Mouse (Mus musculus) hematopoietic stem cell, adult 5-6 weeks (primary cell): ENCODE measurements at regions not wholly inside any gene's neighbourhood (a gene's known extent, or its start where the extent isn't known, plus 50 kb on each side); places are given as distances from the start of the nearest gene placed in this dataset.

ENCODE experiments used
- ATAC-seq, 2 experiments: fragments of 125-278 bp in 1 of 2; replicated peaks in 1 of 2; 2 replicates each; pipeline ENCODE4 v1.8.0; 2016 to 2017; ENCODE audit warnings: inconsistent platforms in 2 of 2, mild to moderate bottlenecking in 2 of 2, moderate number of reproducible peaks in 2 of 2, low read depth in 1 of 2, moderate TSS enrichment in 1 of 2; ENCODE audit not compliant: low FRiP score in 2 of 2, poor library complexity in 2 of 2, severe bottlenecking in 2 of 2, insufficient read depth in 1 of 2, low TSS enrichment in 1 of 2

DNA sequence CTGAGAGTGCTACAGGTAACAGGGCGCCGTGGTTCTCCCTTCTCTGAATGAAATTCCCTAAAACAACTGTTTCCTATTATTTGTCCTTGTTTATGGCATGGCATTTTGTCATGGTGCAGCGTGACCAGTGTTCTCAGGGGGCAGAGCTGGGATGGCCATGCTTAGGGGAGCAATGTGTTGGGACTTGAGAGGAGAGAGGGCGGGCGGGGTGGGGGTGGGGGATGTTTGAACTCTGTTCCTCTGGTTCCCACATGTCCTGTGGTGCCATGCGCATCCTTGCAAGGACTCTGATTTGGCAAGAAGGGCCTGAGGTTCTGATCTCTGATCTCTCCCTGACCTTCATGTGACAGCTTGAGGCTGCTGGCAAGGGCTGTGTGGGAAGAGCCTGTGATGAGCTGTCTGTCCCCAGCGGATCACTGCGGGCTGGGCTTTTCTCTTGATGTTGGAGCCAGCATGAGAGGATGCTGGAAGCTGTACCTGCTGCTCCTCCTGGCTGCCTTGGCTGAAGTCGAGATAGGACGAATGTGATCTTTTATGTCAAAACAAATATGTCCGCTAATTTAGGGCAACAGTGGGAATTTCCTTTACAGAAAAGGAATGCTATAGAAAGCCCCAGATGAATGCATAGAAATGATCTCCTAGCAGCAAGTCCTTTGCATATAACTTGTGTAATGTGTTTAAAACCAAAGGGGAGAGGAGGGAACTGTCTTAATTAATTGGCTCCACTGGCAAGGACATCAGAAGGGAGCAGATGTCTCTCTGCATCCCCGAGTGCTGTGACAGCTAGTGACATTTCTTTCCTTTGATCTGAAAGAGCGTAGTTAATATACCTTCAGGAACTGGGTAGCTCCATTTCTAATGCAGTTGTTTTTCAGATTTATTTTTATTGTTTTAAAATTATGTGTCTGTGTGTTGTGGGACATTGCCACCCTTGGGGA lies 255.2 kb upstream of the Pde3a start:
- no peak for ATAC-seq

DNA sequence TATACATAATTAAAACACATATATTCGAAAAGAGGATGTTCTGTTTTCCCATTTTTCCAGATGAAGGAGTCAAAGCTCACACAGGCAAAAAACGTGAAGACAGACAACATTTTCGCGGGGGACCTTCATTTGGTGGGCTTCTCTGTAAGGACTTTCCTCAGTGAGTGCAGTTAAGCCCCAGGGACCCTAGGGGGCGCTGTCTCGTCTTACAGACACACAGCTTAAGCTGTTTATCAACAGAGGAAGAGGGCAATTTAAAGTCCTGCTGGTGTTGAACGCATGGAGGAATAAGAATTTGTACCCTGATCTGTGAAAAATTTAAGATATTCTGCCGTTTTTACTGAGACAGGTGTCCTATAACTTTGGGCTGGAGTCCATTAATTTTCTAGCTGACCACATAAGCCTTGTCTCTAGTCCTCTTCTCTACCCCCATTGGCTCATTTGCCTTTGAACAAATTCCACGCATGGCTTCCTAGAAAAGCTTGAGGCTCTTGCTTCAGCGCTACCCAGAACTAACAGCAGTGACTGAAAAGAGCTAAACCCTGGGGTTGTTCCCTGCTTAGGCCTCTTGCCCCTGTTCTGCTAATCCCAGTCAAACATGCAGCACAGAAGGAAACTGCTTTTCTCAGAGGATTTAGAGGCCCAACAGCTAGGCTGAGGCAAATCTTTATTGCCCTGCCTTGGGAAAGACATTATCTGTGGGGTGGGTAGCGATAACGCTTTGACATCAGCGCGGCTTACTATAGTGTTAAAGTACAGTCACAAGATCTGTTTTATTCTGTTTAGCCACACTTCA lies 253.5 kb upstream of the Pde3a start:
- ATAC-seq = peak; percentile 42 to 68; a peak in 3 of 4 replicates

DNA sequence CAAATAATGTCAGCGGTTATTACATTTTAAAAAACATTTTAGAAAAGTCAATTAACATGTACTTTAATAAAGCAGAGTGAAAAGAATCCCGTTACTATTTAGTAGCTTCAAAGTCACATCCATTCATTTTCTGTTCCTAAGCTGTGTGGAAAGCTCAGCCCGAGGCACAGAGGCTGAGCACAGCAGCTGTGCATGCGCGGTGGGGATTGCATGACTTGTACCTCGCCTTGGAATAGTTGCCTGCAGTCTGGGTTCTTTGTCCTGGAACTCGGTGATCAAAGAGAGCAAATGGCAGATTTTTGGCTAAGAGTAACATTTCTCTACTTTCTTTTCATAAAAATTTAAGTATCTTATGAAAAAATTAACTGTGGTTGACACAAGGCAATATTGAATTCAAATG lies 251.0 kb upstream of the Pde3a start:
- ATAC-seq = no peak

DNA sequence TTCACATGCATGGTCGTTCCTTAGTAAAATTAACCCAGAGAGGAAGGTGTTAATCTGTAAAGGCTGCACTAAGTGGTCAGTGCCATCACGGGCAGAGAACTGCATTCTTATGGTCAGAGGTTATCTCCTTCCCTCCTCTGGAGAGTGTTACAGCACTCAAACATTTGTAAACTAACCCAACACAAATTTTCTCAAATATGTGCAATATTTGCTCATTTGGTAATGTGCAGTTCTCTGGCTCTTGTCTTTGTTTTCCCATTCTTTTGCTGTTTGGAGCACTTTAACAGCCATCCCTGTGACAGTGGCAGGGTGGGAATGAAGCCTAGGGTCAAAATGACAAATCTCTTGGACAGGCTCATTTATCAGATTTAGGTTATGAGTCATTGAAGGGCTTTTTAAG lies 248.5 kb upstream of the Pde3a start:
- no peak for ATAC-seq

DNA sequence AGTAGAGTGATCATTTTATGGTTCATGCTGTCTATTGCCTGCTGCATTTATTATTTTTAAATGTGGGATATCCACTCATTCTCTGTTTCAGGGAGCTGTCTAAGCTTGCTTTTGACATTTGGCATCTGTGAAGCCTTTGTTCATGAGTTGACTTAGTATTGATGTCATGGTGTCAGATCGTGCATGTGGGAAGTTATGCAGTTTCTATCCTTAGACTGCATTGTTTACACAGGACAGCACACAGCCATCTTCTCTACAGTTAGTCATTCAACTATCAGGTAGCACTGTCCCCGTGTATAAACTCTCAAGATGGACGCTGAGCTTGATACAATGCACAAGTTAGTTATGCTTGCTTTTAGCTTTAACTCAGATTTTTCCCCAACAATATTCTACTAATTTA lies 247.8 kb upstream of the Pde3a start:
- ATAC-seq = no peak

DNA sequence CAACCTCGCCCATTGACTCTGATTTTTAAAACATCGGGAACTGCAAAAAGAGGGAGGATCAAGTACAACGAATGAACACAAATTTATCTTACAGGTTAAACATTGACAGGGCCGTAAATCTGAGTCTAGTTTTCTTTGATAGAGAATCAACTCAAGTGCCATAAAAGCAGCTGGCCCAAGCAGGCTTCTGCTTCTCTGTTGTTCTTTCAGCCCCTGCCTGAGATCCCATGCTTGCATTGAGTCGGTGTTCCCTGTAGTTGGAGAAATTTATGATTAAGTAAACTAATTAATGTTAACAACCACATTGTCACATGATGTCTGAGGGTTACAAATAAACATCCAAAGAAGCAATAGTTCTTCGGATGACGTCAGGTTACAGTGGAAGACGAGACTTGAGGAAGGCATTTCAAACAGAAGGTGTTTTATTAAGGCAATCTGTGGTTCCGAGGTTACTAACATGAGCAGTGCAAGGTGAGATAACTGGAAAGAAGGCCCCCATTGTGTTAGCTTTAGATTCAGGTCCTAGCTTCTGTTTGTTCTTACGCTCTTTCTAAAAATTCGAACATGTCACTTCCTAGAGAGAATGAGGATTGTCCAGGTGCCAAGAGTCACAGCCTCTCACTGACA lies 233.9 kb upstream of the Pde3a start:
- no peak for ATAC-seq

DNA sequence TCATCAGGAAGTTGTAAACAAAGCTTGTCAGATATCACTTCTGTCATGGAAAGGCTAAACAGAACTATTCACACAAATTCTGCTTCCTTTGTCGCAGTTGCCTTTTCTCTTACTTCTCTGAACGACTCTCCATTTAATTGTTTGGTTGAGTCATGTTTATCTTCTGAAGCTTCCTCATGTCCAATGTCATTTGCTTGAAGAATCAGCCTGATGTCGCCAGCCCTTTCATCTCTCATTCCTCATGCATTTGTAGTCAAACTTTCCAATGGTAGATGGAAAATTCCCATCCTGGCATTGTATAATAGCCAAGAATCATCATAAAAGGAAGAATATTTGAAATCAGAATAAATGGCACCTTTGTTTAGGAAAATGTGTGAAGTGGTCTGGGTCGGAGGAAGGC lies 225.6 kb upstream of the Pde3a start:
- no peak for ATAC-seq

DNA sequence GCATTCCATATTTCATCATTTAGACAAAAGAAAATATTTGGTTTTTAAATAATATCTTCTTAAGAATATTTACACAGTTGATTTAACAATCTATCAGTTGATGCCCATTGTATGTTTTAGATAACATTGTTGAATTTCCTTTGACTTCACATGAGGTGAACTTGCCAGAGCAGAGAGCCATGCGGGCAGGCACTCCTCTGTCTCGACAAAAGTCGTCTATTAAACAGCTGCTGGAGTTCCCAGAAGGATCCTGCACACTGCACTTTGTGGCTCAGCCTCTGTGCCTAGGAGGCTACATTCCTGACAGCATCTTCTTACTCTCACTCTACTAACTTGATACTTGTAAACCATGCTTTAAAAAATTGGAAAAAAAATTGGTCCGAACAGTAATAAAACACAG lies 221.7 kb upstream of the Pde3a start:
- ATAC-seq = no peak

DNA sequence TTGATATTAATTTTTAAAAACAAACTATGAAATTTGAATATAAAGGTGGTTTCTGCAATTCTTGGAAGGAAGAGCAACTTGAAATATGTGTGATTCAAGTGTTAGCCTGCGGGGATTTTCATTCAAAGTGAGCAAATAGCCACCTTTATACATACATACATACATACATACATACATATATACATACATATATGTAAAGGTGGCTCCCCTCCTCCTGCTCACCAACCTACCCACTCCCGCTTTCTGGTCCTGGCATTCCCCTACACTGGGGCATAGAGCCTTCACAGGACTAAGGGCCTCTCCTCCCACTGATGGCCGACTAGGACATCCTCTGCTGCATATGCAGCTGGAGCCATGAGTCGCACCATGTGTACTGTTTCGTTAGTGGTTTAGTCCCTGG lies 221.3 kb upstream of the Pde3a start:
- no peak for ATAC-seq

DNA sequence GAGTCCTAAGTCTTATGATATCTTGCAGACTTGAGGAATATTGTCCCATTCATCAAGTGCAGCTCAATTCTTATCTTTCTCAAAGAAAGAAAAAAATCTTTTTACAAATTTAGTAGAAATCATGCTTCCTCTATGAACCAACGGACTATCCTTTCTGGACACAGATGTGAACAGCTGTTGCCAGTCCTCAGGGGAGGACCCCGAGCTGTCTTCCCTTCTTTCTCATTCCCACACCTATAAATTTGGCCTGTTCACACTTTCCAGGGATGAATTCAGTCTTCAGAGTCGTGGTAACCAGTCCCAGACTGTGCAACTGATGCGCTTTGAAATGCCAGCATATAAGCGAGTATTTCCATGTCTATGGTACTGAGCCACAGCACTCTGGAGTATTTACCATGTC lies 214.2 kb upstream of the Pde3a start:
- ATAC-seq = no peak

DNA sequence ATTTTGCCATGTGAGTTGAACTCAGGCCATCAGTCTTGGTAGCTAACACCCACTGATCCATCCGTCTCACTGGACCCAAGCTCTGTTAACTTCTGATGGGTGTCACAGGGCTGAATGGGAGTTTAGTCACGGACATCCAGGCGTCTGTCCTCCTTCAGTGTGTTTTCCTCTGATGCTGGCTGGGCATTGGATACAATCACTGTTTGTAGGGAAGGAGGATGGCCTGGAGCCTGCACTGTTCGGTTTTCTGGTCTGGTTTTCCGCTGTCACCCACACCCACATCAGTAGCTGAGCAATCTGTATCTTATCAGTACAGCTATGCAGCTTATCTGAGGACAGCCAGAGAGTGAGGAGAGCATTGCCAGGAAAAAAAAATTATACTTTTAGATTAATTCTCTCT lies 207.7 kb upstream of the Pde3a start:
- ATAC-seq = no peak

DNA sequence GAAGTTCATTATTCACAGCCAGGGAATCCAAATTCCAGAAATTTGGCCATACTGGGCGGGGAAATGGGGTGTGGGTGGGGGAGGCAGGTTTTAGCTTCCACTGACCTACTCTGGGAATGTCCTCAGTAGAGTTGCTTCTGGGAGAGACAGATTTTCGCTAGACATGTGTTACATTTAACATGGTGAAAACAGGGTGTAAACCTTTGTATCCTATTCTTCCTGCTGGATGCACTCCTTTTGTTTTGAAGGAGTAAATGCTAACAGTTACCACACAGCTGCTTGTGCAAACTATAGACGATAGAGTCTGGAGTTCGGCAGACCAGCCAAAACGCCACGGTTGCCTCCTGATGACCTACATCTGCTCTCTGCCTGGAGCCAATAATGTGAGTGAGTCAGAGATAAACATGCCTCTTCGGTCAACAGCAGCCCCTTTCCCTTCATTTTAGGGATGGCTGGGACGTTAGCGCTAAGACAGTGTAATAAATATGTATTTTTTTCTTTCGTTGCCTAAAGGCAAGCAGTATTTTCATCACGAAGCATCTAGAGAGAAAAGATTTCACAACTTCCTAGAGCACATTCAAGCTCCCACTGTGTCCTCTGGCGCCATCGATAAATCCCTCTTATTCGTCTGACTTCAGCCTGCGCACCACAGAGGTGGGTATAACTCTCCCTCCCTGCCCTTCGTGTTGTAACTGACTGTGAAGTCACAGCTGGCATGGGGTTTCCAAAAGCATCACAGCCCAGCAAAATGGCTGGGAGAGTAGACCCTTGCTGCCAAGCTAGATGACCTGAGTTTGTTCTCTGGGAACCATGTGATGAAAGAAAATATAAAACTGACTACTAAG lies 207.1 kb upstream of the Pde3a start:
- no peak for ATAC-seq

DNA sequence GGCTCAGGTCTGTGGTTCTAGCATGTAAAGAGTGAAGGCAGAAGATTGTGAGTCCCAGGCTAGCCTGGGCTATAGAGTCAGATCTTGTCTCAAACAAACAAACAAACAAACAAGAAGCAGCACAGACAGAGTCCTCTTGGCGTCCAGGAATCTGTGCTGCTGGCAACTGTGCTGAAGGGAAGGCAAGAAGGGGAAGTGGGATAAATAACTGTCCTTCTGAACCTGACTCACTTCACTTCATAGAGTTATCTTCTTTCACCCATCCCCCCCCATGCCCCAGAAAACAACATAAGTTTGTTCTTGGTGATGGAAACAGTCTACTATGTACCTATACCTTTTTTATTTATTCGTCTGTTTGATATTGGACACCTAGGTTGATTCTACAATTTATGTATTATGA lies 200.8 kb upstream of the Pde3a start:
- ATAC-seq = no peak

DNA sequence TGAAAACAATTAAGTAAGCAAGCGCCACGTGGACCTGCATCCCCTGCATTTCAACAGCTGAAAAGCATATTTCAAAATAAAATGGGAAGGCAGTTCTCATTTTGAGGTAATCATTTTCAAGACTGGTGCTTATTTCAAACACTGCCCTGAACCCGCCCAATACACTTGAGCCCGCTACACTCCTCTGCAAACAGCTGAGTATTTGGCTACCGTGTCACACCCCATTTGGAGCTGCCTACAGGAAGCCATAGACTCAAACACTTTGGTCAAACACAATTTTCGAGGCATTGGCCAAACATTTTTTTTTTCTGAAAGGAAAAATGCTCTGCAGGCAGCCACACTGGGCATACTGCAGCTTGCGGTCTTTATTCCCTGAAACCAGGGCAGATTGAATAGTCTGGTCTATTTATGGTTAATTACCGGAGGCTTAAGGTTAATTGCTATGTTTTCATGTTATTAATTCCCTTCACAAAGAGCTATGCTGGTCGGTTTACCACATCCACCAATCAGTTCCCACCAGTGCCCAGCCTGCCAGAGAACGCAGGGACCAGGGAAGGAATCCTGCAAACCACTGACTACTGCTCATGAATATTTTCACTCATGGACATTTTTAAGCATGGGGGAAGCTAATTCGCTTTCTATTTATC lies 198.9 kb upstream of the Pde3a start:
- no peak for ATAC-seq

DNA sequence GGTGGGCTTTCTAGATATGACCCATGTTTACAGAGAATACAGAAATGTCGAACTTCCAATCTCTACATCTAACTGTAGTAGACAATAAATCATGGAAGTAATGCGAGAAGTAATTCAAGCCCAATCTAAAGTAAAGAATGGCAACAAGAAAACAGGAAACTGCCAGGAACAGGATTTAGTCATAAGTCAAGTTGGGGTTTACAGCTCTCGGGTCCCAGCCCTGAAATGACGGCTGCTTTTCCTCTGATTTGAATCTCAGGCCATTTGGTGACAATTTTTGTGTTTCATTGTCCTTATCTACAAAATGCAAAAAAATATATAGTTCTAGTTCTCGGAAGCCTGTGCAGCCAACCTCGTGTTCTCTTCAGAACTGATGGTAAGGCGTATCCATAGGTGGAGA lies 195.0 kb upstream of the Pde3a start:
- ATAC-seq = peak; percentile 37 to 64; a peak in 3 of 4 replicates

DNA sequence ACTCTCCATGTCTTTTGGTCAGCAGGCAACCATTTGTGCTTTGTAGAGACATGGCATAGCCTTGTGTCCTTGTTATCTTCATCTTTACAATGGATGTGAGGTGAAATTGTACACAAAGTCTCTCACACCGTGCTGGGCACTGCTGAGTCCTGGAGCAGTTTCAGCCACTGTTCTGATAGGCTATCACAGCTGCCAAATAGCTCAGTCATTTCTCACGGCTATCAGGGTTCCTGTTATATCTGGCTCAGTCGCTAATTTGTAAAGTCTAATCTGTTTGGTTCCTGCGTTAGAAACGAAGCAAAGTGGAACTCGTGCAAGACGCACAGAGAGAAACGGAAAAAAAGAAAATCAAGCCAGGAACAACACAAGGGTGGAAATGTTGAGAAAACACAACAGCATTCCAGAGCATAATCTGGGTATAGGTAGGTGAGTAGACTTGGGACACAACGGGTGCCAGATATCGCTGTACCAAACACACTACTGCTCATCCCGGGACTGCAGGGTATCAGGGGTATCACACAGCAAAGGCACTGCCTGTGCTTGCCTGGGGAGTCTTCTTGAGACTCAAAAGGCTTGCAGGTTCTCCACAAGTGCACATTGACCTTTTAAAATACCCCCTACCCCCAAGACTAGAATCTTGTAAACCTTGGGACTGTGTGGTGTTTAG lies 189.7 kb upstream of the Pde3a start:
- ATAC-seq = no peak
